Mouse (Mus musculus): ENCODE measurements at regions not wholly inside any gene's neighbourhood (a gene's known extent, or its start where the extent isn't known, plus 50 kb on each side); places are given as distances from the start of the nearest gene placed in this dataset.

DNA sequence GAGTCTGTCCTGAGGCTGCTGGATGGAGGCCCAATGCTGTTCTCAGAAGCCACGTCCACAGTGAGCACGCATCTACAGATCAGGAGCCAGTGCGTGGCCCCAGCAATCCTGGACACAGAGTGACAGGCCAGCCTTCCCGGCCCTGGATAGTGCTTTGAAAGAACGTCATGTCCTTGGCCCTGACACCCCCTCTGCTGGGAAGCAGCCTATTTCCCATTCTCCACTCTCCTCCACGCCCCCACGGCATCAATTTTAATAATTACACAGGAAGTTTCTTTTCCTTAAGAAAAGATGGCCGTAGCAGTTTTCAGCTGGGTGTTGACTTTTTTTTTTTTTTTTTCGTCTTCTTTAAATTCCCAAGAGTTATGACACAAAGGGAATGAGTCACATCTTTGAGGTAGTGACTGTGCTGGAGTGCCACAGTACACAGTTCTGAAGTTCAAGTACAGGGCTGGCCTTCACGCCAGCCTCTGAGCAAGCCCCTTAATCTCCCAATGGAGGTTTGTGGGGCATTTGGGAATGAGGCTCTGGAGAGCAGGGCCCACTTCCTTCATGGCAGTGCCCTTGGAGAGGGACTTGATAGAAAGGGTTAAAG, 1280.1 kb upstream of the A1bg start:
- no peak for DNase-seq

DNA sequence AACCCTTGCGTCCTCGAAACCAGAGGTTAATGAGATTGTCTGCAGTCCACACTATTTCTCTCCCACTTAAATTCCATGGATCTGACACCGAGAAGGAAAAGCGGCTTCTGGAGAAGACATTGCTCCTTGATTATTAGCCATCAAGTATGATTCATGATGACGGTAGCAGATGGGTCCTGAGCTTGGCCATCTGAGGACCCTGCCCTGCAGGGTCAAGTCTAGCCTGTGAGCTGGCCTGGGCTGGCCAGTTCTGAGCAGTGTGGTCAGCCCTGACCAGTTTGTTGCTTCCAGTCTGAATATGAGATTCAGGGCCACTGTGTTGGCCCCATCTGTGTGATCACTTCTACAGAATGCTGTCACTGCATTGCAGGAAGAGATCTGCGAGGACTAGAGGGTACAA, 1275.9 kb upstream of the A1bg start:
- DNase-seq: no peak

GRCm38 (mm10) chr15:62198194-62198593, 1275.4 kb upstream of the A1bg start:
- no peak for DNase-seq

GRCm38 (mm10) chr15:62195440-62195839, 1272.6 kb upstream of the A1bg start:
- no peak for DNase-seq

- DNase-seq: no peak
Observed at GRCm38 (mm10) chr15:62192706-62193105, 1269.9 kb upstream of the A1bg start.

DNA sequence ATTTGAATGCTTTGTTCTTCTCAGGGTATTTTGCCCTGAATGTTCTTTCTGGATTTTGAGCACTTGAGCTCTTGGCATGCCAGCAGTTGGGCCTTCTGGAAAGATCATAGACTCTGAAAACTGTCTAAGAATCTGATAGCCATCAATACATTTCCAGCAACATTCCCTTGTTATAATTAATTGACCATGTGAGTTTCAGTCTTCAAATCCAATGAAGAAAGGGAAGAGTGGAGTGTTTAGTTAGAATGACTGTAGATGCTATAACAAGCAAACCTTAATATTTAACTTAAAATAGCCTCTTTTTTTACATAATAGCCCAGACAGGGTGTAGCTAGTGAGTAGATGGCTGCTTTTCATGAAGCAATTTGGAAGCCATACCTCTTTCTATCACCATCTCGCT, 1268.8 kb upstream of the A1bg start:
- DNase-seq: no peak

DNA sequence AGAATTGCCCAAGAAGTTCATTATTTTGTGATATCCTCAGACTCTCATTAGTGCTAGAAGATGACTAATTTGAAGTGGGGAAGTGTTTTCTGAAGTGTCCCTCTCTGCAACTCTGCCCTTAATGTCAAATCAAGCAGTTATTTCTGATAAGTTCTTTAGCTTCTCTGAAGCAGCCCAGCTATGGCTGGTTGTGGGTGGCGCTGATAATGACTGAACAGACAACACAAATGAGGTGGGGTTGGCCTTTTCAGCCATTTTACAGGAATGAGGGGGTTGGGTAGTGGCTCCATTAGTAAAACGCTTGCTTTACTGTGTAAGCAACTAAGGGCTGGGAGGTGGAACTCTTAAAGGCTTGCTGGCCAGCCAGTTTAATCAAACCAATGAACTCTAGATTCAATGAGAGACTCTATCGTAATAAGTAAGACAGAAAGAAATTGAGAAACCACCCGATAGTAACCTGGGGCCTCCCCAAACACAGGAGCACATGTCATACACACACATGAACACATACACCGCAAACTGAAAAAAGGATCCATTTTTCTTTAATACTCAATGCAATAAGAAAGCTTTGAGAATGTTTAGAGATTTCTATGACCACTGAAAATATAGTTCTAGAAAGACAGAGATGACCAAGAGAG, 1268.3 kb upstream of the A1bg start:
- DNase-seq: no peak

GRCm38 (mm10) chr15:62190224-62190910, 1267.6 kb upstream of the A1bg start:
- DNase-seq: no peak

GRCm38 (mm10) chr15:62189565-62190181, 1266.9 kb upstream of the A1bg start:
- no peak for DNase-seq

DNA sequence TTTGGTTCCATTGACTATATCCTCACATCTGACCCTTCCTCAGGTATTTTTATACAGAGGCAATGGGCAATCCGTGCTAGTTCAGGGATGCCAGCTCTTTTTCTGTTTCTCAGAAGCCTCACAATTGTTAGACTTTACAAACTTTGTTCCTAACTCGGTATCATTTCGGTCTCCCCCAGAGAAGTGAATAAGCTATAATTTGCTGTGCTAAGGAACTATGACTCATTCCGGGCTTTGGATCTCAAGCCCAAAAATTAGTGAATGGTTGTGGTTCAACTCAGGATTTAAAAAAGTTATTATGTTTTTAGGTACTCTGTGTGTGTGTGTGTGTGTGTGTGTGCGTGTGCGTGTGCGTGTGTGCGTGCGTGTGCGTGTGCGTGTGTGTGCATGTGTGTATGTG, 1263.7 kb upstream of the A1bg start:
- no peak for DNase-seq

- no peak for DNase-seq
Observed at GRCm38 (mm10) chr15:62183803-62184202, 1261.0 kb upstream of the A1bg start.

- no peak for DNase-seq
Observed at GRCm38 (mm10) chr15:62181454-62181910, 1258.7 kb upstream of the A1bg start.

DNA sequence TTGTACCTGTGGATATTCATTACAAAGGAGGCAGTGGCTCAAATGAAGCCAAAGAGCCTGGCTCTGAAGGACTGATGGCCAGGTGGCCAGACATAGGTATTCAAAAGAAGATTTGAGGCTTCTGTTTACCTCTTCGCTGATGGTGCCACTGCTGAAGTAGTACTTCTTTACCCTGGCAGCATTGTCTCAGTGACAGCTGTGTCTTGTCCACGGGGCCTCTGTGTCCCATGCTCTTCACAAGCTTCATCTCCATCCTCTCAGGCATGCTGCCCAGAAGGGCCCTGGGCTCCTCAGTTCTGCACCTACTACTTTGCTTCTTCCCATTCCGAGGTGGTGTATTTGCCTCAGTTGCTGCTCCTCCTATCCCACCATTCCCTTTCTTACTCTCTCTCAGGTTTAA, 1257.9 kb upstream of the A1bg start:
- no peak for DNase-seq

- DNase-seq: no peak
Observed at GRCm38 (mm10) chr15:62179801-62180200, 1257.0 kb upstream of the A1bg start.

- no peak for DNase-seq
Observed at GRCm38 (mm10) chr15:62178568-62178967, 1255.8 kb upstream of the A1bg start.

DNA sequence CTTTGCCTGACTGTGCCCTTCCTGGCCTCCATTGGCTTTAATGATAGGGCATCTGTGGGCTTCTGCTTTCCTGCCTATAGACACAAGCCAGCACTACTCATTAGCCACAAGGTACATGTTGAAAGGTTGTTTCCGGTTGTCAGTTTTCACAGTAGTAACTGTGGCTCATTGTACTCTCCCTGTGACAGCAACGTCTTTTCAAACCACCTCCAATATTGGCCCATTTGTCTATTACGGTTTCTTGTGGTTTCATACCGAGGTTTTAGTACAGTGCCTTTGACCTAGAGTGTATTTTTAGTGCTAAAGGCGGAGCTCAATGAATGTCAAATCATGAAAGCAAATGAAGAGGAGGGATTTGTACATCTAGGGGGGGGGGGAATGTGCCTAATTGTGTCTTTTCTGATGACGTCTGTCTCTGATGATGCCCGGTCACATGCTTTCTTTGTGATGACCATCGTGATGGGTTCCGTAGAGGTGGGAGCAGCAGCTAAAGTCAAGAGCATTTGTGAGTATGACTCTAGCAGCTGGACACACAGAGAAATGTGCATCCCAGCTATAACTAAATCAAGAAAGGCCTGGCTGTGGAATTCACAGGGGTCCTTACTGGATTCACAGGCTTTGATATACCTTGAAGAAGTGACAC, 1255.1 kb upstream of the A1bg start:
- no peak for DNase-seq

GRCm38 (mm10) chr15:62176076-62176475, 1253.3 kb upstream of the A1bg start:
- DNase-seq: no peak

- no peak for DNase-seq
Observed at GRCm38 (mm10) chr15:62173633-62174543, 1251.1 kb upstream of the A1bg start.

GRCm38 (mm10) chr15:62171632-62172031, 1248.8 kb upstream of the A1bg start:
- DNase-seq: no peak

GRCm38 (mm10) chr15:62171167-62171566, 1248.4 kb upstream of the A1bg start:
- no peak for DNase-seq

DNA sequence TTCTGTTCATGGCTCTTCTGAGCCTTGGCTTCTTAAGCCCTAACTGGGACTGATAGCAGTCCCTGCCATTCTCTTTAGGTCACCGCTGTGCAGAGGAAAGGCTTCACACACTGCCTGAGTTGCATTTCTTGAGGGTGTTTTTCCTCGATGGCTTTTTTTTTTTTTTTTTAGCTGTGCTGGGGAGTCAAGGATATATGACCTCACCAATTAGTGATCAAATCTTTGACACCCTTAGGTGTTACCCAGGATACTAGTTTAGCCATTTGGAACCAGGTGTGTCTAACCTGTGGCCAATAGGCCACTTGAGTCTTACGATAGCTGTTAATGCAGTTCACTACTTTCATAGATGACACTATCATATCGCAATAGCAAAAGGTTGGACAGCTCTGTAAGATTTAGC, 1247.5 kb upstream of the A1bg start:
- no peak for DNase-seq

- no peak for DNase-seq
Observed at GRCm38 (mm10) chr15:62169591-62170019, 1246.8 kb upstream of the A1bg start.

Data from kidney, adult 18-20 months (tissue).